Mouse (Mus musculus): Measurements from ENCODE around the gene Arl11.
"Not testable (repeated sequence)": the region's sequence is repeated elsewhere in the genome, so short reads cannot be mapped to it uniquely, and the experiment has no call there.

The Arl11 gene

DNA sequence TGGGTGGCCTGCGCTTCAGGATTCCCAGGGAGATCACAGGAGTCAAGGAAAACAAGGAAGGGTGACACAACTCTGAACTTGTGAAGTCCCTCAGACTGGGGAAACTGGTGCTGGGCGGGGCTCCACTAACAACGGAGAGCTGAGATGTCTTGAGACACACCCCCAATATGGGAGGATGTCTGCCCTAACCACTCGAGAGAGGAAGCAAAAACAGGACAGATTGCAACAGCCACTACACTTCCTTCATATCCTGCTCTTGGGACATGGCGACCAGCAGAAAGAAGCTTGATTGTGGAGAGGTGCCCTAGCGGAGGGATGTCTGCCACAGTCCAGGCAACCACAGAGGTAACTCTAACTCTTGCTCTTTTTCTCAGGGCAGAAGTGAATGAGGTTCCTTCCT lies at the start of gene Arl11:
Gene Arl11, plus strand, starts transcription at position 161 of the 400 bp plus-strand sequence.
- no peak for DNase-seq (ENCODE audit: low read depth, low spot score)

DNA sequence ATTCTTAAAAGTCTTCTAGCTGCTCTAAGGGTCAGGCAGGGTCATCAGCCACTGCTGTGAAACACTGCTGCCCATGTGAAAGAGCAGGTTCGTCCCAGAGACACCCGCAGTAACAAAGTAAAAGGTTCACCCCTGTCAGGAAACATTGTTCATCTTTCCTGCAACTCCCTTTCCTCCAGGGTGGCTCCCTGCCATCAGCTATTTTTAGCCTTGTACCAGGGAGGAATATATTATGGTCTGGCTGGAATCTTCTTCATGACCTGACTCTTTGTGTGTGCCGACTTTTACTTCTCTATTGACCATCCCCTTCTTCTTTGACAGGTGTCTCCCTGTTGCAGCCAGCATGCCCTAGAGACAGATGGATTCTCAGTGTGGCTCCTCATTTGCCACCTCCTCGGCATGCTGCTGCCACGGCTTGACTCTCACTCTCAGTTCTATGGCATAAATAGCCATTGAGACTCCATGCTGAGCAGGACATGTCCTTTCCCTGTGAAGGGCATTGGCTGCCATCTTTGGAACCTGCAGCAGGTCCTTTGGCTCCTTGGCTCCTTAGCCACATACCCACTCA lies 41.6 kb upstream of the Arl11 start:
- no peak for DNase-seq (ENCODE audit: low read depth, low spot score)

DNA sequence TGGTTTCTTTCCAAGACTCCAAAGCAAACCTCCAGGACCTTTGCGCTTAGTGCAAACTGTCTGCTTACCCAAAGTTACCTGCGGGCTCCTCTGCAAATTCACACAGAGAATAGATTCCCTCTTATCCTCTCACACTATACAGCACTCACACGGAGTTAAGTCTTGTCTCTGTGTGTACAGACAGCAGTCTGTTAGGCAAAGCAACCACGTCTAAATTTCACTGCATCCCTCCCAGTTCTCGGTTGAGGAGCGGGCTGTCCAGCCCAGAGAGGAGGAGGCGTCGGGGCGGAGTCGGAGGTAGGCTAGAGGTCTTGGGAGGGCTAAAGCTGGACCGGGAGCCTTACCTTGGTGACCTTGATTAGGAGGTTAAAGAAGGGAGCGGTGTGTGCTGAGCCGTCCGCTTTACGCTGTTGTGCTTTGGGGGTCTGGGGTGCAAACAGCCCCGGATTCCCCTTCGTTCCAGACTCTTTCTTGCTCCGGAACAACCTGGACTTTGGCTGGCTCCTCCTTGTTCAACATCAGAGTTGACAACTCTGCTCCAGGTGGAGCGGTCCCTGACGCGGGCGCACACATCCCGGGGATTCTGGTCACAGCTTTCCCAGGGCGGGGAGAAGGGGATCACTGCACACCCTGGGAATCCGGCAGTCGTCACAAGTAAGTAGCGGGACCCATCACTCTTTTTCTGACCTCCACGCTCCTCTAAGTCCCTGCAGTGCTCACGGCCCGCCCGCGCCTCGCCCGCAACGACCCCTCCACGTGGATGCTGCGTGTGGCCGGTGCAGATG lies 34.9 kb upstream of the Arl11 start:
- no peak for DNase-seq (ENCODE audit: low read depth, low spot score)

DNA sequence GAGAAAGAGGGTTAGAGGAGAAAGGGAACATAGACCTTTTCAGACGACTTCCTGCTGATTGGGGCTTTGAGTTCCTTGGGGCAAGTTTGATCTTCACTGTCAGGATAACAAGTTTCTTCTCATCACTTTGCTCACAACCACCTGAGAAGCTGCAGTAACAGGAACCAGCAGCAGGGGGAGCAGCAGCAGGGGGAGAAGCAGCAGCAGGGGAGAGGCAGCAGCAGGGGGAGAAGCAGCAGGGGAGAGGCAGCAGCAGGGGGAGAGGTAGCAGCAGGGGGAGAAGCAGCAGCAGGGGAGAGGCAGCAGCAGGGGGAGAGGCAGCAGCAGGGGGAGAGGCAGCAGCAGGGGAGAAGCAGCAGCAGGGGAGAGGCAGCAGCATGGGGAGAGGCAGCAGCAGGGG lies 32.3 kb upstream of the Arl11 start:
- DNase-seq (ENCODE audit: low read depth, low spot score): no peak

DNA sequence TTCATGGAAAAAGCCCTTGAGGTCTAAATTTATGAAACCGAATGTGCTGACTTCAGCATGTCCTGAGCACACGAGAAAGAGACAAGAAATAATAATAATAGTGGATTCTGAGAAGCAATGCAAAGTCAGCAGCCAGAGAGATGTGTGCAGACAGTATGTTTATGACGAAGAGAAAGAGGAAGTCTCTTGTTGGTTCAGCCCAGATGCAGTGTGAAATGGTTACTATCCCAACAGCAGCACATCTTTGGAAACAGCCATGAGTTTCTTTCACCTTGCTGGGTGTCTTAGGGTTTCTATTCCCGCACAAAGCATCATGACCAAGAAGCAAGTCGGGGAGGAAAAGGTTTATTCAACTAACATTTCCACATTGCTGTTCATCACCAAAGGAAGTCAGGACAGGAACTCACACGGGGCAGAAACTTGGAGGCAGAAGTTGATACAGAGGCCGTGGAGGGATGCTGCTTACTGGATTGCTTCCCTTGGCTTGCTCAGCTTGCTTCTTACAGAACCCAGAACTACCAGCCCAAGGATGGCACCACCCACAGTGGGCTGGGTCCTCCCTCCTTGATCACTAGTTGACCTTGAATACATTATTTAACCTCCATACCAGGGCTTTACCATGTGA lies 30.8 kb upstream of the Arl11 start:
- DNase-seq (ENCODE audit: low read depth, low spot score): no peak

DNA sequence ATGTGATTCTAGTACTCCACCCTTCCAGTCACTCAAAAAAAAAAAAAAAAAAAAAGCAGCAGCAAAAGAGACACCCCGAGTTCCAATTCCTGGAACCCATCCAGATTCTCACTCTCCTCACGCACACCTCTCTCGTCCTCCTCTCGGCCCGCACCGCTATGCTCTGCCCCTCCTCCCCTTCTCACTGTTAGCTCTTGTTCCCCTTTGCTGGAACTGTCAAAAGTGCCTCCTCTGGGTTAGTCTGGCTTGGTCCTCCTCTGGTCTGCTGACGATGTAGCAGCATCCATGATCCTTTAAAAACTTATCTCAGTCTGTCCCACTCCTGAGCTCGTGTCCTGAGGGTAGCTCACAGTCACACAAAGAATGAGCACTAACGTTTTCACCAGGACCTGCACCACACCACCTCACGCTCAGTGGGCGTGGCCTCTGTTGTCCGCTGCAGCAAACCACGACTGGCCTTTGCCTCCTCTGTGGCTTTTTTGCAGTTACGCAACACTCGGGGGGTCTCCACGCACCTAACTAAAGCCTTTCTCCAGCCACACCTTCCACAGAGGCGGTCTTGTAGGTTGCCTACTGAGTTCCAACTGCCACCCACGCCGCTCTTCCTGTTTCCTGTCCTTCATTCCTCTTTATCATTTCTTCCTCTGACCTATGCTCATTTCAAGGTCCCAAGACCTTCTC lies 20.8 kb upstream of the Arl11 start:
- DNase-seq (ENCODE audit: low read depth, low spot score): no peak

DNA sequence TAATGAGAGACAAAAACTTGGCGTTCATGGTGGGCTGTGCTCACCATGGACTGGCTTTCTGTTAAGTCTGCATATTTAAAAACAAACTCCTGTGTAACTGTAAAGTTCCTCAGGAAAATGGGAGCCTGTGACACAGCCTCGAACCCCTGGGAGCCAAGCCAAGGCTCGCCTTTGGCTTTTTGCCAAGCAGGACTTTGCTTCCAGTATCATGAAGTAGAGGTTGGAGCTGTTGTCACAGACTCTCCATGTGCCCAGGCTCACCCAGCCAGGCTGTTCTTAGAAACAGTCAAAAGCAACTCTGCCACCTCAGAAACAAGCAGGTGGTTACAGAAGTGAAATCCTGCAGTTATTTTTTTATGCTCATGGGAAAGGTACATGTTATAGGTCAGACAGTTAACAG lies 18.9 kb upstream of the Arl11 start:
- DNase-seq (ENCODE audit: low read depth, low spot score): no peak

DNA sequence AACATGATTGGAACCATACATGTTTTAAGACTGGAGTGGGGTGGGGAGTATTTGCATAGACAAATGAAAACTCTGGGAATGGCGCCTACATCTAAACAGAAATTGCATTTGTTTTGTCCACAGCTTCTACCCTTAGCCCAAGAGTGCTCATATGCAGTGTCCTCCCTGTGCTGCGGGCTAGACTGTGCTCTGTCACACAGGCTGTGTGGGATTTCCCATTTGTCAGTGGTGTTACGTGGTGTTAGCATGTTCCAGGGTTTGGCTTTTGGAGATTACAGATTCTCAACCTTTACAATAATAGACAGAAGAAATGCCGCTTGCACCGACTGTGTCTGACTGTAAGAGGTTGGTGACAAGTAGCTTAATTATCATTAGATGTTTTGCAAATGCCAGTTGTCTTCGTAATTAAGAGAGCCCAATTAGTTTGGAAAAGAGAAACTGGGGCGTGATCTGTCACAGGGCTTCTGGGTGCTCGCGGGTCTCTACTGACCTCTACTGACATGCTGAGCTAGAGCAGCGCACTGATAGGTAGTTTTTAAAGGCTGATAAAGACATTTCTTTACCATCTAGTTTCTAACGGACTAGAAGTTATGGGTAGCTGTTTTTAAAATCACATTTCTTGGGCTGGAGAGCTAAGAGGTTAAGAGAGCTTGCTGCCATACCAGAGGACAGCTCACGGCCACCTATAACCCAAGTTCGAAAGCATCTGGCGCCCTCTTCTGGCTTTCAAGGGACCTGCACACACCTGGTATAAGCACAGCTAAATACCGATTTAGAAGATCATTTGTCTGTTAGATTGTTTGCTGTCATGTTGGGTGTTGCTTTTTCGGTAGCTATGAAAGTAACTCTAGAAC lies 15.4 kb upstream of the Arl11 start:
- peak; percentile 42 for DNase-seq (ENCODE audit: low read depth, low spot score)

DNA sequence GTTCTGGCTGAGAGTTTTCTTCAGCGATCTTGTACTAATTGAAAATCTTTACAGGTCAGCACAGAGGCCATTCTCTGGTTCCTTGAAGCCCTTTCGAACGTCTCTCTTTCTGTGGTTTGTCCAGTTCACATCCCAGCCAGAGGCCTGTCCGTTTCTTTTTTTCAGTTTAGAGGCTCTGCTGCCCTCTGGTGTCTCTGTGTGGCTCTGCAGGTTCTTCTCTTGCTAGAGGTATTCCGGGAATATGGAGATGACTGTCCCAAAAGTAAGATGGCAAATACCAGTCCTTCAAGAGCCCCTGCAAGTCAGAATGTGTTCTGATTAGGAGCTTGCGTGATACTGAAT lies 14.8 kb upstream of the Arl11 start:
- peak; percentile 55 for DNase-seq (ENCODE audit: low read depth, low spot score)

DNA sequence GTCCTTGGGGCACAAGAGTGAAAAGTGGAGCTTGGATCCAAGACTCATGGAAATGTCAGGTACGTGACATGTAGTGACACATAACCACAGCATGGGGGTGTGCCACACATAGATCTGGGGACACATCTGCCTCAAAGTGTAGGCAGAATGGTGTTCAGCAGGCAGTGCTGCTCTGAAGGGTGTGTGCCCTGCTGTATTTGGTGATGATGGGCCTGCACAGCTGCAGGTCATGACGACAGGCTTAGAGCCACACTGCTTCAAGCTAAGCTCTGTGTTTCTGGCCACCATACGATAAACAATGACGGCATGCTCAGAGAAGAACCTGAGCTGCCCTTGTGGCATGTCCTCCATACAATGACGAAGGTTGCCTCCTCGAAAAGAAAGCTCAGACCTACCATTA lies 9.7 kb upstream of the Arl11 start:
- no peak for DNase-seq (ENCODE audit: low read depth, low spot score)

DNA sequence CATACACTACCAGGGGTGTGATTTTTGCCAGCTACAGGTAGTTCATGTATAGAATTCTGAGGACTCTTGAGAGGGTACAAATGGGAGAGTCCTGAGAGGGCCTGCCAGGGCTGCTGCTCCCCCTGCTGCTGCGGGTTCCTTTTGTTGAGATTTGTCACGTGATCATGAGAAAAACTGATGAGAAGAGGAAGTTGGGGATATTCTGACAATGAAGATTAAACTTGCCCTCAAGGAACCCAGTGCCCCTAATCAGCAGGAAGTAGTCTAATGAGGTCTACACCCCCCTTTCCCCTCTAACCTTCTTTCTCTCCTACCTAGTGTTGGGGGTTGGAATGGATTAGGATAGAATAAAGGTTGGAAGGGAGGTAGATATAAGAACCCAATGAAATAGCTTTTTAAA lies 8.2 kb upstream of the Arl11 start:
- DNase-seq (ENCODE audit: low read depth, low spot score): no peak

DNA sequence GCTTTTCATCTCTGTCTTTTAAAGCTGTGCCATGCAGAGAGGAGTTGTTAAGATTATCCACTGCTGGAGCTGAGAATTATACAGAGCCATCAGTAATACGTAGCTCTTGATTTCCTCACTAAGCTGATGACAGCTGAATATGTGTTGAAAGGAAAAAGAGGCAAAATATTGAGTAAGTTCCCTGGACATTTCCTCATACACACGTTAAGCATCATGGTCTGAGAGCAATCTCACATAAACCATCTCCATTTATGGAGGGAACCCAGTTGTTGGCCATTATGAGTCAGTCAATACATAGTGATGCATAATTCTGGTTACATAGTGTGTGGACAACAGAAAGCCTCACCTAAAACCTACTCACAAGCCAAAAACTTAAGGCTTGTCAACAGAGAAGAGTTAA lies 7.1 kb upstream of the Arl11 start:
- no peak for DNase-seq (ENCODE audit: low read depth, low spot score)

DNA sequence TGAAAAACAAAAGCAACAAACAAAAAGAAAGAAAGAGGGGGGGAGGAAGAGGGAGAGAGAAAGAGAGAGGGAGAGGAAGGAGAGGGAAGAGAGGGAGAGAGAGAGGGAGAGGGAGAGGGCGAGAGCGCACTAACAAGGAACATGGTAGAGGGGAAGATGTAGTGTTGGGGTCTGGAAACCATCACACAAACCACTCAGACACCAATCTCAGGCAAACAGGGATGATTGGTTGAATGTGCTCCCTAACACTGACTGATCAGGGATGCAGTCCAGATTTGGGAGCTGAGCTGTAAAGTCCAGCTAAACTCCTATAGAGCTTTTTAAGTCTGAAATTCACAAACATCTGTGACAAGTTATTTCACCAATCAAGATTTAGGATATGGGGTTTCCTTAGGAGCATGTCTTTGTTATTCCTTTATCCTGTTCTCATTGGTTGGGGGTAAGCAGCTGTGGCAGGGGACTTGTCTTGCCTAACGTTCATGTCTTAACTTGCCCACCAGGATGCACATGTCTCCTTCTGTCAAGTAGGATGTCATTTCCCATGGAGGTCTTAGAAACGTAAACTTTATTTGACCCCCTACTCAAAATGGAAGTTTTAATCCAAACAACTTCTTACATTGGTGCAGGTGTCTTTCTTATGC lies 5.5 kb upstream of the Arl11 start:
- DNase-seq (ENCODE audit: low read depth, low spot score): no peak

DNA sequence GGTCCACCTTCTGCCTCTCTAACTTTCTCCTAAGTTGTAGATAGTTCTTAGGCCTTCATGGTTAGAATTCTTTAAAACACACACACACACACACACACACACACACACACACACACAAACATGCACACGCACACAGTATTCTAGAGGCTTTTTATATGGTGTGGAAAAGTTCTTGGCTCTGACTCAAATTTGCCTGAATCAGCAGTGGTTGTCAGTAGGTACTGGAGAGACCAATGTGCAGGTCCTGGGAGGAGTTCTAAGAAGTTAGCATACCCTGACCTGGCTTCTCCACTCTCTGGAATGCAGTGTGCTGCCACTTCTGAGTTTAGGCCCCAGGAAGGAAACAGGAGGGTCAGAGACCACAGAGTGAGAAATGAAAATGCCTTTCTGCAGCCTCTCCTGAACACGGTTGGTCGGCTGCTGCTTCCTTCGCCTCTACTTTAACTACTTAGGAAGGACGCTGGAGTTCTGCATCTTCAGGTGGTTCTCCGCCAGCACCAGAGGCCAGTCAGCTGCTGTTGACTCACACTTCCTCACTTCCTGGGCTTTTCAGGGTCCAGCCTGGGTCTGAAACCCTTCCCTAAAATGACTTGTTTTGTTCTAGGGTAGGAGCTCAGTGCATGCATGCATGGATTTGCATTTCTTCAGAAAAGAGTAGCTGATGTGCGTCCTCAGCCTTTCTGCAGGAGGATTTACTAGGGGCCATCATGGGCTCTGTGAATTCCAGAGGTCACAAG lies 651 bp downstream of the Arl11 start:
- DNase-seq (ENCODE audit: low read depth, low spot score): no peak

DNA sequence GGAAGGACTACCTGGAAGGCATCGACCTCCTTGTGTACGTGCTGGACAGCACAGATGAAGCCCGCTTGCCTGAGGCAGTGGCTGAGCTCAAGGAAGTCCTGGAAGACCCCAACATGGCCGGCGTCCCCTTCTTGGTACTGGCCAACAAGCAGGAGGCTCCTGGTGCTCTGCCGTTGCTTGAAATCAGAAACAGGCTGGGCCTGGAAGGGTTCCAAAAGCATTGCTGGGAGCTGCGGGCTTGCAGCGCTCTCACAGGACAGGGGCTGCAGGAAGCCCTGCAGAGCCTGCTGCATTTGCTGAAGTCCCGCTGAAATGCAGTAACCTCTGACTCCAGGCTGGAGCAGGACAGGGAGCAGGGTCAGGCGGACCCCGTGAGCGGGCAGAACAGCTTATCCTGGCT lies 1.4 kb downstream of the Arl11 start:
- no peak for DNase-seq (ENCODE audit: low read depth, low spot score)

DNA sequence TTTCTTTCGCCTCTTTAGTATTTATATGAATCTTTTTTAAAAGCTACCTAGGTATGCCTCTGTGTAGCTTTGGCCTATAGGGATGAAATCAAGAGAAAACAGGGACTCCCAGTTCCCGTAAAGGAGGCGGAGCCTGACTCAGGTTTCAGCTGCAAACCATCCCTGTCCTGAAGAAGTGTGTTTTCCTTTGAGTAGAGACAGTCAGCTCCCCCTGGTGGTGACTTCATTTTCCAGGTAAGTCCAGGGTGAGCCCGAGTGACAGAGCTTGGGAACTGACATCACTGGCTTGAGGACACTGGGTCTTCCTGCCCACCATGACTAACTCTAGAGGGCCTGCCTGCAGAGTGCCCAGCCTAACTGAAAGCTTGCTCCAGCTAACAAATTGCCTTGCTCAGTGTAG lies 7.3 kb downstream of the Arl11 start:
- peak; percentile 74 for DNase-seq (ENCODE audit: low read depth, low spot score)

DNA sequence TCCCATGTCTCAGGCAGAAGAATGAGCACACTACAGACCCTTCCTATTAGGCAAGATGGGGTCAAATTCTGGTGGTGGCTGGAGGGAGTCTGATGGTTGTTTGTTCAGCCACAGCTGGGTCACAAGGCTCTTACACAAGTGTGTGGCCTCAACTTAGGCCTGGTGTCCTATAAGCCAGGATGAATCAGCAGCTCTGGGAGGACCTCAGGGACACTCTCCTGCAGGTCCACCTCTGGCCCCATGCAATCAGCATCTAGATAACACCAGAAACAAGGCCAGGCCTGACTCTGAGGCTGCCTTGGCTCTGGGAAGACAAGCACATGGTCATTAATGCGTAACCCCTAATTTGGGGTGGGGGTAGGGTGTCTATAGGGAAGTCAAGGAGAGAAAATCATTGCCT lies 11.2 kb downstream of the Arl11 start:
- DNase-seq (ENCODE audit: low read depth, low spot score): no peak

DNA sequence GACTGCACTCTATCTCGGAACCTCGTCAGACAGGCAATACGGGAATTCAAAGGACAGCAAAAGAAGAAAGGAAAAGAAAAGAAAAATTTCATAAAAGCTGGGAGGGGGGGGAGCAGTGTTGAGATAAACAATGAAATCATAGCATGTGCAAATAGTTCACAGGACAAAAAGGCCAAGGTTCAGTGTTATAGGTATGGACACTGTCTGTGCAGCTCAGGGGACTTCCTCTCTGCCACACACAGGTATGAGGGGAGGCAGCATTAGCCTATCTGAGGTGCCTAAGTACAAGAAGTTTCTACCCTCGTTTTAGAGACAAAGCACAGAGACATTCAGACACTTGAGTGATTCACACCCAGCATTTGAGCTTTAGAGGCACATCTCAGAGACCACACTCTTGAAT lies 11.6 kb downstream of the Arl11 start:
- DNase-seq (ENCODE audit: low read depth, low spot score): no peak

DNA sequence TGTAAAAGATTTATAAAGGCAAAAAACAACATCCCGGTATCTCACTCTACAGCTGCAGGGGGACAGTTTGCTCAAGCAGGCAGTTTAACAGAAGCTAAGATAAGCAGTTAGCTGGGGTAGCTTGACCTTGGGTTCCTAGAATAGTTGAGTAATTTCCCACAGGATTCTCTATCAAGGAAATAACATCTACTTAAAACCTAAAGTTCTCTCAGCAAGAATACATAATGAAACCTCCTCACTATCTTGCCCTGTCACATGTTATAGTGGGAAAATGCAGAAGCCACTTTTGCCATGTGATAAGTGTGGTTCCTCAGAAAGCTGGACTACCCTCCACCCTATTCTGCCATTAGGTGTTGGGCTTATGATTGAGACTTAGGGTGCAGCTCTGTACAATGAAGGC lies 13.2 kb downstream of the Arl11 start:
- no peak for DNase-seq (ENCODE audit: low read depth, low spot score)

DNA sequence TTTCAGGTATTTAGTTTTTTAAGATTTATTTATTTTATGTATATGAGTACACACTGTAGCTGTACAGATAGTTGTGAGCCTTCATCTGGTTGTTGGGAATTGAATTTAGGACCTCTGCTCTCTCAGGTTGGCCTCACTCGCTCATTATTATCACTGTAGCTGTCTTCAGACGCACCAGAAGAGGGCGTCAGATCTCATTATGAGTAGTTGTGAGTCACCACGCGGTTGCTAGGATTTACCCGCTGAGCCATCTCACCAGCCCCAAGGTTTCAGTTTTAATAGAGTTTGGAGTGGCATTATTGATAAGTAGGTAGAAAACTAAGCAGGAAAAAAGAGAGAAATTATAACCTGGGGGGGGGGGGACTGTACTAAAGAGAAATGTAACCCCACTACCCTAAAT lies 17.5 kb downstream of the Arl11 start:
- DNase-seq (ENCODE audit: low read depth, low spot score): not testable (repeated sequence)
